Mouse (Mus musculus) embryonic fibroblast, embryonic 13.5 days (primary cell): ENCODE measurements around the gene Trpm6.

Experiments
- CTCF ChIP-seq: IDR thresholded peaks from 2 replicates; pipeline ENCODE4 v1.5.1; 2011; ENCODE audit warnings: mild to moderate bottlenecking, control low read depth, low read length, moderate library complexity, borderline replicate concordance; ENCODE audit not compliant: insufficient read depth
- POLR2A ChIP-seq: IDR thresholded peaks from 2 replicates; pipeline ENCODE4 v1.6.1; 2011; ENCODE audit warnings: low read depth, mild to moderate bottlenecking, control low read depth, low read length, moderate library complexity

DNA sequence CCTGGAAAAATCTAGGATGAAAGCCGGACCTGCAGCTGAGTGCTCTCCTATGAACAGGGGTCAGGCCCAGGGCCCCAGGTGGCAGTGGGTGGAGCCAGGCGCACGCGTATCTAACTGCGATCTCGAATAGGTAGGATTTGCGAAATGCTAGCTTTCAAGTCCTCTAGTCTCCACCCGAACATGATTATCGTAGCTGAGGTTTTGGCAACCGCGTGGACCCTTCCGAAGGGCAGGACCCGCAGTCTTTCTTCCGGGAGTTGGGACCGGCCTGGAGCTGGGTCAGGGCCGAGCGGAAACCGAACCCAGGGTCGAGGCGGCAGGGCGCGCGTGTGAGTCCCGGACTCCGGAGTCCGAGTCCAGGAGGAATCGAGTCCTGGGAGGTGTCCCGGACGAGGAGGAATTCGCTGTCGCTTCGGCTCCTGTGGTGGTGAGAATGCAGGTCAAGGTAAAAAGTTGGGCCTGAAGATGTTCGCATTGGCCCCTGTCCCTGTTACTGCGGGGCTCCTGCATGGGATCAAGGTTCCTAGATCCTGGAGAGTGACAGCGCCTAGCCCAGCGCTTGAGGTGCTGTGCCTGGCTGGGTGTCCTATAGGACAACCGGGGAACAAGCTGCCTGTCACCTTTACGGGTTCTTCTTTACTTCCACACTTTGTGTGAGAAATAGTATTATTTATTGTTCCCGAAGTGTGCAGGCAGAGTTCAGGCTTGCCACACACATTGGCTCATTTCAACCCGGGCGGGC lies at the start of gene Trpm6:
- TF ChIP-seq CTCF (no peak), POLR2A (no peak)
